Mouse (Mus musculus) T-helper 2 cell (primary cell): Measurements from ENCODE around the gene Coro1c.

Experiments
- in situ Hi-C: fragments of 300-600 bp; cut with MboI, MseI; formaldehyde crosslinking; loops from one replicate; pipeline ENCODE4 v1.15.1; 2025; ENCODE audit warnings: high pct_unique_total_duplicates

The Coro1c gene

DNA sequence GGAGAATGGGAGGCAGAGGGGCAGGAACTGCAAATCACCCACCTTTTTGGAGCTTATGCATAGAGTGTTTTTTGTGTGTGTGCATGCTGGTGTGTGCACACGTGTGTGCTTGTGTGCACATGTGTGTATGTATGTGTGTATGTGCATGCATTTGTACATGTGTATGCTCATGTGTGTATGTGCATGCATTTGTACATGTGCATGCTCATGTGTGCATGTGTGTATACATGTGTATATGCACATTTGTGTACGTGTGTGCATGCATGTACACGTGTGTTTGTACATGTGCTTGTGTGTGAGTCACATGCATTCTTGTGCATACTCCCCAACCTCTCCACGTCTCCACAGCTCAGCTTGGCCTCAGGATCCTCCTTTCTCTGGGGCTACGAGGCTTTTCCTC is 77.8 kb downstream of the Coro1c start:
- in situ Hi-C loops = no loop called here

DNA sequence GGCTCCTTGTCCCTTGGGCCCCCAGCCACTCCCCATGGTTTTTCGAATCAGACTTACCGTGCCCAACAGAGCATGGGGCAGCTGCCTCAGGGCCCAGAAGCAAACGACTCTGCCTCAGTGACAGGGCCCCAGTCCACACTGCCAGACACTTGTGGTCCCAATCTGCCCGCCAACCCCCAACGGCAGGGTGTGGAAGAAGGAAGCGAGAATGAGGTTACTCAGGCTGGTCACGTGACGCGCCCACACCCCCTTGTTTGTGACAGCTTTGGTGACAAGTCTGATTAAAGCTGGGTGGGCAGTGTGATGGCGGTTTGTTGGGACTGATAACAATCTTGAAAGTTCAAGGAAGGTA is 78.3 kb downstream of the Coro1c start:
- in situ Hi-C loops = no loop called here

- in situ Hi-C loops = no loop called here
These were observed 78.8 kb downstream of the Coro1c start for GRCm38 (mm10) chr5:113829566-113830291.

DNA sequence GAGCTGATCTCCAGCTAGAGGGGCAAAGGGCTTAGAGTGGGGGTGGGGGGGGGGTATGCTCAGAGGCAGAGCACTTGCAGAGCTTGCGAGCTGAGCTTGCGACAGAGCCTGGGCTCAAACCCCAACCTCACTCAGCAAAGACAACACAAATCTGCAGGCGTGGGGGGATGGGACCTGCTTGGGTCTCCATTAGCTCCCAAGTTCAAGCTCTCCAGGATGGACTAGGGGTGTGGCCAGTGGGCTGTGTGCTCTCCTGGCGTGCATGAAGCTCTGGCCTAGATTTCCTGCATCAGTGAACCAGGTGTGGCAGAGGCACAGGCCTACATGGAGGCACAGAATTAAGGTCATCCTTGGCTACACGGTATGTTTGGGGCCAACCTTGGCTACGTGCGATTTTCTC is 80.1 kb downstream of the Coro1c start:
- in situ Hi-C loops = no loop called here

DNA sequence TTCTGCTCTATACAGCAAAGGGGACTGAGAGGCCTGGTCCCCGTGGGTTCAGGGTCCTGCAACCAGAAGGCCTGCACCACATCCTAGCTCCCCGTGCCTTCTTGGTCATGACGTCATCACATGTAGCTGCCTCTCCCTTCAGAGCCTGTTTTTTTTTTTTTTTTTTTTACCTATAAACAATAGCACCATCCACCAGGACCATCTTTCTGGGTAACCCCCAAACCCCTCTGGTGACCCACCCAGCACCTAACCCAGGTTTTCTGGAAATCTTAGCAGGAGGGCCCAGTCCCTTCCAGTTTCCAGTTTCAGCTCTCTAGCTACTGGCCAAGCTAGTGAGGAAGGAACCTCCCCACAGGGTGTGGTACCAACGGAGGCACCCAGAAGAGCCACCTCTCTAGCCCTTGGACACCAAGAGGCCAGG is 80.6 kb downstream of the Coro1c start:
- in situ Hi-C loops = no loop called here

GRCm38 (mm10) chr5:113826619-113827018 is 81.9 kb downstream of the Coro1c start:
- in situ Hi-C loops = no loop called here

GRCm38 (mm10) chr5:113825558-113825957 is 83.0 kb downstream of the Coro1c start:
- in situ Hi-C loops = no loop called here

DNA sequence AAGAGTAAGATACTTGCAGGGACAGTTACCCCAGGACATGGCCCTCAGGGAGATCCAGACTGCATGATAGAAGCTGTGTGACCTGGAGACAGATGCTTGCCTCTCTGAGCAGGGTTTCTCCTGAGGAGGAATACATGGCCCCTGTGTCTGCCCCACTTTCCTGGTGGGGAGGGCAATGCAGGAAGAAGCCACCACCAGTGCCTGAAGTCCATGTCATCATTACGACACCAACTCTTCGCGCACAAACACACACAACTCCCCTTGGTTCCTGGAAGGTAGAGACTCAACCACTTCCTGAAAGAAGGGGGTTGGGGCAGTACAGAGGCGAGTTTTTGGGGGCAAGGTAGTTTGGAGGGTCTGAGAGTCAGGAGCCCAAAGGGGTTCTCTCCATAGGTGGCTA is 84.3 kb downstream of the Coro1c start:
- in situ Hi-C loops = no loop called here

GRCm38 (mm10) chr5:113818572-113818971 is 90.0 kb downstream of the Coro1c start:
- in situ Hi-C loops = no loop called here

DNA sequence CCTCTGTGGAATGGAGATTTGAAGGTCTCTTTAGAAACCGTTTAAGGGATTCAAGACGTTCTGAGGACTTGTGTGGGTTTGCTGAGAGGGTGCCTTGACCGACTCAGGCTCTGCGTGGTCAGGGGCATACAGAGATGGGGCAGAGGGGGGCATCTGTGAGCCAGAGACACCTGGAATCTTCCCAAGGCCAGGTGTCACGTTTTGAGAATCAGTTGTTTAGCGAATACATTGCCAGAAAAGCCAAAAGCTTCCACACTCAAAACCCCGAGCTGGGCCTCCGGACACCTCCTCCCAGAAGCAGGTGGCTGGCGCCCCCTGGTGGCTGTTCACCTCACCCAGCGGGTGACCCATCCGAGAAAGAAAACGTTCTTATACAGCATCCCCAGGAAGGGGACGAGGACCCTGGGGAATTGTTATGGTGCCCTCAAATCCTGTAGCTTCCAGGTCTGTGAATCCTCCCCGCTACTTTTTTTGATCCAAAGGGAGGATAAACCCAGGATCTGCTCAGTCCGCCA is 92.9 kb downstream of the Coro1c start:
- in situ Hi-C loops = no loop called here

DNA sequence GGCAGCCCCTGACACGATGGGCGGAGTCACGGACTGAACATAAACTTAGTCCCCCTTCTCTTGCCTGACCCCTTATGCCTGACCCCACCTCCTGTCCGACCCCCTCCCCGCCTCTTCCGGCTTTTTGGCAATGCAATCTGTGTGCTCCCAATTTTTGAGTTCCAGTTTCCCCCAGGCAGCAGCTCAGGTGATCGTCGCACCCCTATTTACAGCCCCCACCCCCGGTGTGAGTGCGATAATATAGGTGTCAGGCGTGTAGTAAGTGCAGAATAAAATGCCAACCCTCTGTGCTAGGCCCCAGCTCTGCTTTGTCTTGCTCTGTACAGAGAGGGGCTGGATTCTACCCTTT is 93.5 kb downstream of the Coro1c start:
- in situ Hi-C loops = no loop called here

- in situ Hi-C loops = loop anchor here (5.0 kb wide), 1 partner anchor 42 kb away; the partner anchor contains the start of genes Iscu and Sart3
These were observed 94.2 kb downstream of the Coro1c start for GRCm38 (mm10) chr5:113814111-113815040.

- in situ Hi-C loops = loop anchor here (5.0 kb wide), 1 partner anchor 41 kb away; the partner anchor contains the start of genes Iscu and Sart3
These were observed 95.0 kb downstream of the Coro1c start for GRCm38 (mm10) chr5:113813608-113814007.

DNA sequence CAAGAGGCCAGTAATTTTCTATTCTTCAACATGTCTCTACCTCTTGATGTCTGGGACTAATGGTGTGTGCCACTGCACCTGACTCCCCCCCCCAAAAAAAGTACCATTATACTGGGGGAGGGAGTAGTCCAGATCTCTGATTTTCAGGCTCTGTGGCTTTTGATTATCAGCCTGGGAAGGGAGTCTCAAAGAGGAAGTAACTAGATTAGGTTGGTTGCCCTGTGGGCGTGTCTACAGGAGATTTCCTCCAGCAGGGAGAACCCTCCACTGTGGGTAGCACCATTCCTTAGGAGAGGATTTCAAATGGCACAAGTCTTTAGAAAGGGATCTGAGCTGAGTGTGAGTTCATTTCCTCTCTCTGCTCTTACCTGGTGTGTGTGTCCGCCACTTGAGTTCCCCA is 95.9 kb downstream of the Coro1c start:
- in situ Hi-C loops = loop anchor here (5.0 kb wide), 1 partner anchor 40 kb away; the partner anchor contains the start of genes Iscu and Sart3

- in situ Hi-C loops = loop anchor here (5.0 kb wide), 1 partner anchor 40 kb away; the partner anchor contains the start of genes Iscu and Sart3
These were observed 96.6 kb downstream of the Coro1c start for GRCm38 (mm10) chr5:113811824-113812420.

DNA sequence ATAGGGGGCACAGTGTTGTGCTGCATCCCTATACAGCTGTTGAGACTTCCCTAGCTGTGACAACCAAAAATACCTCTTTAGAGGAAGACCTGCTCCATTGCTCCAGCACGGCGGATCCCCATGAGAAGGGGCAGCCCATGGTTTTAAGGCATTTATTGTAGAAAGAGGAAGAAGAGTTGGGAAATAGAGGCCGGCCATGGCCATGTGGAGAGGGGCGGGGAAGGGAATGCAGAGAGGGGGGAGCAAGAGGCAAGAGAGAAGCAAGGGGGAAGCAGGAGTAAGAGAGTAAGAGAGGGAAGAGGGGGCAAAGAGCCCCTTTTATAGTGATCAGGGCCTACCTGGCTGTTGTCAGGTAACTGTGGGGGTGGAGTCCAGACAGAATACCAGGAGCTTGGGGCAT is 98.4 kb downstream of the Coro1c start:
- in situ Hi-C loops = loop anchor here (5.0 kb wide), 1 partner anchor 38 kb away; the partner anchor contains the start of genes Iscu and Sart3

- in situ Hi-C loops = no loop called here
These were observed 100.4 kb downstream of the Coro1c start for GRCm38 (mm10) chr5:113808177-113808576.

- in situ Hi-C loops = no loop called here
These were observed 100.8 kb downstream of the Coro1c start for GRCm38 (mm10) chr5:113807712-113808111.

GRCm38 (mm10) chr5:113806414-113806813 is 102.1 kb downstream of the Coro1c start:
- in situ Hi-C loops = no loop called here

- in situ Hi-C loops = no loop called here
These were observed 103.3 kb downstream of the Coro1c start for GRCm38 (mm10) chr5:113805301-113805700.

- in situ Hi-C loops = no loop called here
These were observed 104.1 kb downstream of the Coro1c start for GRCm38 (mm10) chr5:113804395-113804966.
